Mouse (Mus musculus) C2C12 (cell line): ENCODE measurements at regions not wholly inside any gene's neighbourhood (a gene's known extent, or its start where the extent isn't known, plus 50 kb on each side); places are given as distances from the start of the nearest gene placed in this dataset.

Experiments used
- H3K27me3 ChIP-seq: one replicate; pipeline ENCODE4 v1.6.1; 2011; ENCODE audit not compliant: control insufficient read depth, insufficient read depth, insufficient read length
- H3K36me3 ChIP-seq: one replicate; pipeline ENCODE4 v1.6.1; 2011; ENCODE audit not compliant: control insufficient read depth, insufficient read depth
- H3K4me3 ChIP-seq: one replicate; pipeline ENCODE4 v1.5.1; 2011; ENCODE audit warnings: mild to moderate bottlenecking, control low read depth; ENCODE audit not compliant: poor library complexity, insufficient read depth, severe bottlenecking
- H3K79me2 ChIP-seq: one replicate; pipeline ENCODE4 v1.6.1; 2011; ENCODE audit not compliant: control insufficient read depth, insufficient read depth
- H3K79me3 ChIP-seq: one replicate; pipeline ENCODE4 v1.6.1; 2011; ENCODE audit warnings: low read depth, control low read depth
- H3ac ChIP-seq: one replicate; pipeline ENCODE3; 2011; ENCODE audit warnings: low read depth; ENCODE audit not compliant: control insufficient read depth, insufficient read length
- CEBPB ChIP-seq: IDR thresholded peaks from one replicate; pipeline ENCODE4 v1.6.1; 2011; ENCODE audit warnings: low read depth, mild to moderate bottlenecking, control low read depth, moderate library complexity
- CTCF ChIP-seq: IDR thresholded peaks from one replicate; pipeline ENCODE4 v1.5.1; 2011; ENCODE audit not compliant: control insufficient read depth, insufficient read depth, insufficient read length
- FOSL1 ChIP-seq: IDR thresholded peaks from one replicate; pipeline ENCODE4 v1.8.0; 2011; ENCODE audit warnings: mild to moderate bottlenecking, low read length; ENCODE audit not compliant: poor library complexity, insufficient read depth, severe bottlenecking
- MAX ChIP-seq: IDR thresholded peaks from one replicate; pipeline ENCODE4 v1.6.1; 2011; ENCODE audit warnings: mild to moderate bottlenecking, control low read depth
- MYOD1 ChIP-seq: IDR thresholded peaks from one replicate; pipeline ENCODE4 v1.6.1; 2011; ENCODE audit warnings: low read depth; ENCODE audit not compliant: control insufficient read depth, insufficient read length
- MYOG ChIP-seq: IDR thresholded peaks from one replicate; pipeline ENCODE4 v1.6.1; 2011; ENCODE audit not compliant: control insufficient read depth, insufficient read length; ENCODE audit errors: extremely low read depth
- USF1 ChIP-seq: IDR thresholded peaks from one replicate; pipeline ENCODE4 v1.6.1; 2011; ENCODE audit warnings: low read depth, mild to moderate bottlenecking, control low read depth, moderate library complexity

DNA sequence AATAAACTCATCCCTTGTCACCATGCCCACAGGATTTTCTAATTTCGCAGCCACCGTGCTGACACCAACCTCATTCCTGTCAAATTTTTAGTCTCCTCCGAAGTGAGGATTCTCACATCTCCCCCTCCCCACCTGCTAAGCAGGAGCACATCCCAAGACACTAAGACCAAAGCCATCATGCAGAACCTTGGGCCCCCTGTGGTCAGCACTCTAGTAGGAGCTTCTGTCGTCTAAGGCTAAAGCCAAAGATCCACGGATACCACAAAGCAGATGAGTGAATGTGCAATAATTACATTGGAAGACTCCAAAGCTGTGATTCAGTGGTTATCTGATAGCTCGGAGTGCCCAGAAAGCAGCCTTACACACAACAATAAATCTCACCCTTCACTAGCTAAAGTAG is 283.5 kb downstream of the Basp1 start:
- no peak overlapping the region for H3ac ChIP-seq
- no peaks in the 10 kb centered on the region for H3K79me2 ChIP-seq
- TF ChIP-seq CEBPB = no peak
- TF ChIP-seq USF1 = no peak
- TF ChIP-seq CTCF = no peak
- no peak for TF ChIP-seq FOSL1
- TF ChIP-seq MYOG = no peak
- no peak for TF ChIP-seq MYOD1
- no peak for TF ChIP-seq MAX
- H3K27me3 ChIP-seq = no peaks in the 10 kb centered on the region
- H3K79me3 ChIP-seq = no peaks in the 10 kb centered on the region
- H3K36me3 ChIP-seq = no peaks in the 10 kb centered on the region
- no peak overlapping the region for H3K4me3 ChIP-seq

DNA sequence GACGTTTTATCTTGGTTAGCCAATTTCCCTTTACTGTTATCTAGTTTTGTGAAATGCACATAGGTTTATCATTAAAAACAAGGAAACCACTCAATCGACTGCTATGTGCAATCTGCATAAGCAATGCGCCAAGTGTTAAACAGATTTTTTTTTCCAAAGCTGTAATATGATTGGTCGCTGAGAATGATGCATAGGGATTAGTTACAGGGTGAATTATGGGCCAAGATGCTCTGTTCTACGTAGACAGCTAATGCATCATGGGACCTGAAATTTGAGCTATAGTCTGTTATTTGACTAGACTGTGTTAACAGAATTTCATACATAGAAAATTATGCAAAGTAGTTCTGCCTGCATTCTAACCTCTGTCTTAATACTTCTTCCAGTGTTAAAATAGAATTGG is 284.0 kb downstream of the Basp1 start:
- Histone ChIP-seq H3K36me3 (no peaks in the 10 kb centered on the region), H3ac (no peak overlapping the region), H3K79me2 (no peaks in the 10 kb centered on the region), H3K4me3 (no peak overlapping the region), H3K27me3 (no peaks in the 10 kb centered on the region), H3K79me3 (no peaks in the 10 kb centered on the region)
- no peak for TF ChIP-seq USF1
- no peak for TF ChIP-seq MYOG

DNA sequence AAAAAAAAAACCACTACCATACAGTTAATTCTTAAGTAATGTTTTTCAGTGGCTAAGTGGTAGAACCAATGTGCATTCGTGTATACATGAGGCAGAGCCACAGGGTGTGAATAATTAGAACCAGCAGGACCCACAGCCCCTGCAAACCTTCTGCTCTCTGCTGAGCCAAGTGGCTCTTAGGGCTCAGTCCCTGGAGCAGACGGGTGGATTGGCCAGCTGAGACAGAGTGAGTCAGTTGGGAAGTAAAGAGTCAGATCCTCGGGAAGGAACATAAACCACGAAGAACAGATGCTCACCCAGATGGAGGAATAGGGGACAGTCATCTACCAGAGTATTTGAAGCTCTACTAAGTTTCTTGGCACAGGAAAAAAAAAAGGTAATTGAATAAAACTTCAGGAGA is 293.1 kb downstream of the Basp1 start:
- Histone ChIP-seq H3K79me3 (no peaks in the 10 kb centered on the region), H3K79me2 (no peaks in the 10 kb centered on the region), H3K27me3 (no peaks in the 10 kb centered on the region), H3K4me3 (no peak overlapping the region), H3ac (no peak overlapping the region), H3K36me3 (no peaks in the 10 kb centered on the region)
- TF ChIP-seq CEBPB (no peak), MAX (no peak), CTCF (no peak), FOSL1 (no peak), MYOD1 (no peak), MYOG (no peak), USF1 (no peak)

DNA sequence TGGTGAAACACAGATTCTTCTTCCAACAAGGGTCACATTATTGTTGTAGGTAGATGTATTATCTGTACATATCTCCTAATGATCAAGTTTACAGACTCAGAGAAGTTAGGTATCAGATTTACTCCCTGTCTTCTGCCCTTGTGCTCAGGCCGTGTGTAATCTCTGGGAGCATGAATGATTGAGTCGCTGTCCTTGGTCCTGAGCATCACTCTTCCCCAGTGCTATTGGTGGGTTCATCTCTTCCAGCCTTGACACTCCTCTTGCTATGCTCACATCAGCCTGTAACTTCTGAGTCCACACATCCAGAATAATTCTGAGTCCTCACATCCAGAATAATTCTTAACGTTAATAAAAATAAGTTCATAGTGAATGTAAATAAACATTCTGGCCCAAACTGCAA is 295.6 kb downstream of the Basp1 start:
- Histone ChIP-seq H3K79me2 (no peaks in the 10 kb centered on the region), H3K27me3 (no peaks in the 10 kb centered on the region), H3K4me3 (no peak overlapping the region), H3K36me3 (no peaks in the 10 kb centered on the region), H3K79me3 (no peaks in the 10 kb centered on the region), H3ac (no peak overlapping the region)
- no peak for TF ChIP-seq MYOD1
- TF ChIP-seq MAX = peak; percentile 59

DNA sequence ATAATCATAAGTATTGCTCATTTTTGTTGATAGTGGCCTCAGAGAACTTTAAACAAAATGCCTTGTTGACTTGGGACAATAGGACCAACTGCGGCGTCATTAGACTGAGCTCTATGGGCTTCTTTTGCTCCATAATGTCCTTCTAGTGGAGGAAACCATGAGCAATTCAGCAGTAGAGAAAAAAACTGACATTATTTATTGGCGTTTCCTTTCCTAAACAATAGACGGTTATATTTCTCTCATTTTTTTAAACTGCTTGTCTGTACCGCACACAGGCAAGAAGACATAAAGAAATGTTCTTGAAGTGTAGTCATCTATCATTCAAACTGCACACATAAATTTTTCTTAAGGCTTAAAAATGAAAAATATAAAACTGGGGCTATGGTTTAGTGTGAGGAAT is 310.8 kb downstream of the Basp1 start:
- no peak overlapping the region for H3ac ChIP-seq
- no peaks in the 10 kb centered on the region for H3K79me3 ChIP-seq
- H3K27me3 ChIP-seq = no peaks in the 10 kb centered on the region
- no peaks in the 10 kb centered on the region for H3K36me3 ChIP-seq
- H3K79me2 ChIP-seq = no peaks in the 10 kb centered on the region
- TF ChIP-seq CEBPB (no peak), CTCF (no peak), MYOG (no peak), MAX (no peak), FOSL1 (no peak), USF1 (no peak), MYOD1 (no peak)
- no peak overlapping the region for H3K4me3 ChIP-seq

DNA sequence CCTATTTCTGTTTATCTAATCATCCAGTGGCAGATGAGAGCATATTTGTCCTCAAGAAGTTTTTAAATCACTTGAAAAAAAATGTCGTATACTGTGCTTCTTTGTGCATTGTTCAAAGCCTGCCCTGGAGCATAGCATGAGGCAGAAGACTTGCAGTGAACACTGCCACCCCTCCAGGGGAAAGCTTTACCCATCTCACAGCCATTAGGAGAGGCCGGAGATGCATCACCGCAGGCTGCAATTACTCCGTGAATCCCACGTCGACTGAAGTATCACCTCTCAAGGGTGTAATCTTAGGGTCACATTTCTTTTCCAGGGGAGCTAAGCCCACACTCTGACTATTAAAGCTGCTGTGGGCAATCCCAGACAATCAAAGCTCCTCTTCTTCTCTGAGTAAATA is 319.8 kb downstream of the Basp1 start:
- Histone ChIP-seq H3K4me3 (no peak overlapping the region), H3K36me3 (no peaks in the 10 kb centered on the region), H3K27me3 (peaks cover 4% of the 10 kb centered on the region), H3K79me3 (no peaks in the 10 kb centered on the region), H3K79me2 (no peaks in the 10 kb centered on the region), H3ac (no peak overlapping the region)
- no peak for TF ChIP-seq CEBPB
- no peak for TF ChIP-seq MAX
- no peak for TF ChIP-seq CTCF
- TF ChIP-seq MYOG = no peak
- TF ChIP-seq USF1 = no peak
- no peak for TF ChIP-seq FOSL1
